Mouse (Mus musculus): Measurements from ENCODE around the gene Aff1.

- TF ChIP-seq POLR2A (IDR thresholded peaks at IDR 0.05; ENCODE audit: borderline replicate concordance, extremely low read depth, low read depth, low read length) (no peak), CTCF (IDR thresholded peaks at IDR 0.05; ENCODE audit: insufficient read depth, low read length) (no peak)
These were observed 143.4 kb downstream of the Aff1 start for GRCm38 (mm10) chr5:103835471-103836147.

All from lung, adult 2 months (tissue).